Mouse (Mus musculus): ENCODE measurements around the gene Nphs2. TPM values are rescaled to one million over a fixed set of nuclear protein-coding genes. Genes with fewer than 3 reads are reported as not detected.

The Nphs2 gene
- total RNA-seq, 1 experiment, result not detected

GRCm38 (mm10) chr1:156344433-156344832 is 33.9 kb downstream of the Nphs2 start:
- no peak for DNase-seq (ENCODE audit: low read depth, low spot score)
- in situ Hi-C loops (cut with MboI; ENCODE audit: low sequenced_read_pairs in 2 of 2, unreplicated experiment in 2 of 2), result no loop called here
- TF ChIP-seq CHD2 (IDR thresholded peaks at IDR 0.05; ENCODE audit: low read depth, low read length) (no peak), ZC3H11A (IDR thresholded peaks at IDR 0.05; ENCODE audit: borderline replicate concordance, low read depth, low read length) (no peak), ZNF384 (IDR thresholded peaks at IDR 0.05; ENCODE audit: low read depth, low read length) (no peak), MAFK (IDR thresholded peaks at IDR 0.05; ENCODE audit: insufficient read depth, low read depth, low read length) (no peak), HCFC1 (IDR thresholded peaks at IDR 0.05; ENCODE audit: borderline replicate concordance, insufficient read depth, low read length) (no peak)
- no peak overlapping the region for H3K9ac ChIP-seq (ENCODE audit: insufficient read depth, low read depth, low read length, poor library complexity, severe bottlenecking)
- no peak overlapping the region for H3K27ac ChIP-seq (ENCODE audit: insufficient read depth, low read depth, low read length, poor library complexity, severe bottlenecking)
- no peak overlapping the region for H3K4me3 ChIP-seq (ENCODE audit: insufficient read depth in 1 of 2, low read depth in 1 of 2, low read length in 2 of 2, poor library complexity in 1 of 2, severe bottlenecking in 1 of 2)
- H3K9me3 ChIP-seq (ENCODE audit: control insufficient read depth, insufficient read depth, low read depth, low read length), result no peaks in the 10 kb centered on the region
- no peaks in the 10 kb centered on the region for H3K36me3 ChIP-seq (ENCODE audit: control insufficient read depth, insufficient read depth, low read length, poor library complexity, severe bottlenecking)
- no peaks in the 10 kb centered on the region for H3K4me1 ChIP-seq (ENCODE audit: control insufficient read depth in 2 of 2, insufficient read depth in 2 of 2, low read length in 2 of 2, poor library complexity in 1 of 2)

- H3K36me3 ChIP-seq (ENCODE audit: control insufficient read depth, insufficient read depth, low read length, poor library complexity, severe bottlenecking), result no peaks in the 10 kb centered on the region
- H3K9me3 ChIP-seq (ENCODE audit: control insufficient read depth, insufficient read depth, low read depth, low read length), result no peaks in the 10 kb centered on the region
- no peak for DNase-seq (ENCODE audit: low read depth, low spot score)
- in situ Hi-C loops (cut with MboI; ENCODE audit: low sequenced_read_pairs in 2 of 2, unreplicated experiment in 2 of 2), result no loop called here
- TF ChIP-seq ZC3H11A (IDR thresholded peaks at IDR 0.05; ENCODE audit: borderline replicate concordance, low read depth, low read length), result no peak
- TF ChIP-seq HCFC1 (IDR thresholded peaks at IDR 0.05; ENCODE audit: borderline replicate concordance, insufficient read depth, low read length), result no peak
- TF ChIP-seq ZNF384 (IDR thresholded peaks at IDR 0.05; ENCODE audit: low read depth, low read length), result no peak
- no peak for TF ChIP-seq MAFK (IDR thresholded peaks at IDR 0.05; ENCODE audit: insufficient read depth, low read depth, low read length)
- no peak for TF ChIP-seq CHD2 (IDR thresholded peaks at IDR 0.05; ENCODE audit: low read depth, low read length)
- H3K27ac ChIP-seq (ENCODE audit: insufficient read depth, low read depth, low read length, poor library complexity, severe bottlenecking), result no peak overlapping the region
- no peak overlapping the region for H3K9ac ChIP-seq (ENCODE audit: insufficient read depth, low read depth, low read length, poor library complexity, severe bottlenecking)
- H3K4me3 ChIP-seq (ENCODE audit: insufficient read depth in 1 of 2, low read depth in 1 of 2, low read length in 2 of 2, poor library complexity in 1 of 2, severe bottlenecking in 1 of 2), result no peak overlapping the region
- no peaks in the 10 kb centered on the region for H3K4me1 ChIP-seq (ENCODE audit: control insufficient read depth in 2 of 2, insufficient read depth in 2 of 2, low read length in 2 of 2, poor library complexity in 1 of 2)
These were observed 35.1 kb downstream of the Nphs2 start for GRCm38 (mm10) chr1:156345633-156346032.

- in situ Hi-C loops (cut with MboI; ENCODE audit: low sequenced_read_pairs in 2 of 2, unreplicated experiment in 2 of 2), result no loop called here
These were observed 38.5 kb downstream of the Nphs2 start for GRCm38 (mm10) chr1:156349031-156349430.

GRCm38 (mm10) chr1:156350441-156350840 is 39.9 kb downstream of the Nphs2 start:
- in situ Hi-C loops (cut with MboI; ENCODE audit: low sequenced_read_pairs in 2 of 2, unreplicated experiment in 2 of 2), result no loop called here
- H3K4me3 ChIP-seq (ENCODE audit: insufficient read depth in 1 of 2, low read depth in 1 of 2, low read length in 2 of 2, poor library complexity in 1 of 2, severe bottlenecking in 1 of 2), result no peak overlapping the region
- no peaks in the 10 kb centered on the region for H3K36me3 ChIP-seq (ENCODE audit: control insufficient read depth, insufficient read depth, low read length, poor library complexity, severe bottlenecking)
- H3K27ac ChIP-seq (ENCODE audit: insufficient read depth, low read depth, low read length, poor library complexity, severe bottlenecking), result no peak overlapping the region
- no peak for TF ChIP-seq ZNF384 (IDR thresholded peaks at IDR 0.05; ENCODE audit: low read depth, low read length)
- TF ChIP-seq ZC3H11A (IDR thresholded peaks at IDR 0.05; ENCODE audit: borderline replicate concordance, low read depth, low read length), result no peak
- TF ChIP-seq HCFC1 (IDR thresholded peaks at IDR 0.05; ENCODE audit: borderline replicate concordance, insufficient read depth, low read length), result no peak
- no peak for TF ChIP-seq MAFK (IDR thresholded peaks at IDR 0.05; ENCODE audit: insufficient read depth, low read depth, low read length)
- TF ChIP-seq CHD2 (IDR thresholded peaks at IDR 0.05; ENCODE audit: low read depth, low read length), result no peak
- H3K9me3 ChIP-seq (ENCODE audit: control insufficient read depth, insufficient read depth, low read depth, low read length), result no peaks in the 10 kb centered on the region
- H3K9ac ChIP-seq (ENCODE audit: insufficient read depth, low read depth, low read length, poor library complexity, severe bottlenecking), result no peak overlapping the region
- no peak for DNase-seq (ENCODE audit: low read depth, low spot score)
- H3K4me1 ChIP-seq (ENCODE audit: control insufficient read depth in 2 of 2, insufficient read depth in 2 of 2, low read length in 2 of 2, poor library complexity in 1 of 2), result no peaks in the 10 kb centered on the region

More at GRCm38 (mm10) chr1:156349031-156349430, 38.5 kb downstream of the Nphs2 start:
- H3K9me3 ChIP-seq (ENCODE audit: control insufficient read depth, insufficient read depth, low read depth, low read length), result no peaks in the 10 kb centered on the region
- no peak overlapping the region for H3K4me3 ChIP-seq (ENCODE audit: insufficient read depth in 1 of 2, low read depth in 1 of 2, low read length in 2 of 2, poor library complexity in 1 of 2, severe bottlenecking in 1 of 2)
- TF ChIP-seq ZC3H11A (IDR thresholded peaks at IDR 0.05; ENCODE audit: borderline replicate concordance, low read depth, low read length) (no peak), MAFK (IDR thresholded peaks at IDR 0.05; ENCODE audit: insufficient read depth, low read depth, low read length) (no peak), ZNF384 (IDR thresholded peaks at IDR 0.05; ENCODE audit: low read depth, low read length) (no peak), CHD2 (IDR thresholded peaks at IDR 0.05; ENCODE audit: low read depth, low read length) (no peak), HCFC1 (IDR thresholded peaks at IDR 0.05; ENCODE audit: borderline replicate concordance, insufficient read depth, low read length) (no peak)
- H3K9ac ChIP-seq (ENCODE audit: insufficient read depth, low read depth, low read length, poor library complexity, severe bottlenecking), result no peak overlapping the region
- no peaks in the 10 kb centered on the region for H3K4me1 ChIP-seq (ENCODE audit: control insufficient read depth in 2 of 2, insufficient read depth in 2 of 2, low read length in 2 of 2, poor library complexity in 1 of 2)
- DNase-seq (ENCODE audit: low read depth, low spot score), result no peak
- no peak overlapping the region for H3K27ac ChIP-seq (ENCODE audit: insufficient read depth, low read depth, low read length, poor library complexity, severe bottlenecking)
- H3K36me3 ChIP-seq (ENCODE audit: control insufficient read depth, insufficient read depth, low read length, poor library complexity, severe bottlenecking), result no peaks in the 10 kb centered on the region

GRCm38 (mm10) chr1:156352466-156352865 is 41.9 kb downstream of the Nphs2 start:
- TF ChIP-seq HCFC1 (IDR thresholded peaks at IDR 0.05; ENCODE audit: borderline replicate concordance, insufficient read depth, low read length), result no peak
- TF ChIP-seq ZNF384 (IDR thresholded peaks at IDR 0.05; ENCODE audit: low read depth, low read length), result no peak
- TF ChIP-seq ZC3H11A (IDR thresholded peaks at IDR 0.05; ENCODE audit: borderline replicate concordance, low read depth, low read length), result no peak
- no peak for TF ChIP-seq MAFK (IDR thresholded peaks at IDR 0.05; ENCODE audit: insufficient read depth, low read depth, low read length)
- no peak for TF ChIP-seq CHD2 (IDR thresholded peaks at IDR 0.05; ENCODE audit: low read depth, low read length)
- no peak overlapping the region for H3K27ac ChIP-seq (ENCODE audit: insufficient read depth, low read depth, low read length, poor library complexity, severe bottlenecking)
- DNase-seq (ENCODE audit: low read depth, low spot score), result no peak
- no peaks in the 10 kb centered on the region for H3K9me3 ChIP-seq (ENCODE audit: control insufficient read depth, insufficient read depth, low read depth, low read length)
- in situ Hi-C loops (cut with MboI; ENCODE audit: low sequenced_read_pairs in 2 of 2, unreplicated experiment in 2 of 2), result no loop called here
- H3K36me3 ChIP-seq (ENCODE audit: control insufficient read depth, insufficient read depth, low read length, poor library complexity, severe bottlenecking), result no peaks in the 10 kb centered on the region
- no peak overlapping the region for H3K9ac ChIP-seq (ENCODE audit: insufficient read depth, low read depth, low read length, poor library complexity, severe bottlenecking)
- no peak overlapping the region for H3K4me3 ChIP-seq (ENCODE audit: insufficient read depth in 1 of 2, low read depth in 1 of 2, low read length in 2 of 2, poor library complexity in 1 of 2, severe bottlenecking in 1 of 2)
- H3K4me1 ChIP-seq (ENCODE audit: control insufficient read depth in 2 of 2, insufficient read depth in 2 of 2, low read length in 2 of 2, poor library complexity in 1 of 2), result no peaks in the 10 kb centered on the region

Data from ES-E14 (cell line).